Mouse (Mus musculus): ENCODE data around the gene Ildr1.

Gene Ildr1

DNA sequence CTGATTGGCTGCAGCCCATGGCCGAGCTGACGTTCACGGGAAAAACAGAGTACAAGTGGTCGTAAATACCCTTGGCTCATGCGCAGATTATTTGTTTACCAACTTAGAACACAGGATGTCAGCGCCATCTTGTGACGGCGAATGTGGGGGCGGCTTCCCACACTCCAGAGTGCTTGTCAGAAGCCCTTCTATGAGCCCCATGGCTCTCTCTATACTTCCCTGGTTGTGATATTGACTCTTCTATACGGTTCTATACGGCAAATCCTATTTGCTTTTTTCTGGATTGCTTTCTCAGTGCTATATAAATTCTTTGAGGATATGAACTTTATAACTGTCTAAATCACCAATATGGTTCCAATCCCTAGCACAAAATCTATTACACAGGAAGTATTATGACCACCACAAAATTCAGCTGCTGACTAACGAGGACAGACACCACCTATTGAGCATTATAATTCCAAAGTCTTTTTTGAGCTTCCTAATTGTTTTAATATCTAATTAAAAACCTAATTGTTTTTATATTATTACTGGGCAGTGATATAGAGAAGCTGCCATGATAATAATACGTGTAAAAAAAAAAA lies 76.5 kb downstream of the Ildr1 start:
- ATAC-seq (ENCODE audit: insufficient number of reproducible peaks, low FRiP score, low TSS enrichment), result no peak

GRCm38 (mm10) chr16:36770830-36771229 lies 77.1 kb downstream of the Ildr1 start:
- no peak for ATAC-seq (ENCODE audit: insufficient number of reproducible peaks, low FRiP score, low TSS enrichment)

GRCm38 (mm10) chr16:36771244-36771643 lies 77.5 kb downstream of the Ildr1 start:
- no peak for ATAC-seq (ENCODE audit: insufficient number of reproducible peaks, low FRiP score, low TSS enrichment)

- no peak for ATAC-seq (ENCODE audit: insufficient number of reproducible peaks, low FRiP score, low TSS enrichment)
Observed at GRCm38 (mm10) chr16:36771703-36772102, 77.9 kb downstream of the Ildr1 start.

DNA sequence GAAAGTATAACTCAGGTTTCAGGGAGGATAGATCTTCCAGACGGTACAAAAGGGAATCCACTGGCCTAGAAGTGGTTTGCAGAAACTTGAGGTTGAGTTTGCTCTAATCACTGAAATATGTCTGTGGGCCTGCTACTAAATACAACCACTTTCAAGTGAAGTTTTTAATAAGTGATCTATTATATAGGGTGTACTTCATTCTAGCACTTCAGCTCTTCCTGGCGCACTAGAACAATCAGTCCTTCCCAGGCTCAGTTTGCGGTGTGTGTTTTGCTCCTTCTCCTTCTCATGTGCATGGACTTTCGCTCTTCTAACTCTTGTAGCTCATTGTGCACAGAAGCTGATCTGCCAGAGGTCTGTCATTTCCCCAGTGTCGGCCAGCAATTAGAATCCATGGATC lies 79.2 kb downstream of the Ildr1 start:
- no peak for ATAC-seq (ENCODE audit: insufficient number of reproducible peaks, low FRiP score, low TSS enrichment)

DNA sequence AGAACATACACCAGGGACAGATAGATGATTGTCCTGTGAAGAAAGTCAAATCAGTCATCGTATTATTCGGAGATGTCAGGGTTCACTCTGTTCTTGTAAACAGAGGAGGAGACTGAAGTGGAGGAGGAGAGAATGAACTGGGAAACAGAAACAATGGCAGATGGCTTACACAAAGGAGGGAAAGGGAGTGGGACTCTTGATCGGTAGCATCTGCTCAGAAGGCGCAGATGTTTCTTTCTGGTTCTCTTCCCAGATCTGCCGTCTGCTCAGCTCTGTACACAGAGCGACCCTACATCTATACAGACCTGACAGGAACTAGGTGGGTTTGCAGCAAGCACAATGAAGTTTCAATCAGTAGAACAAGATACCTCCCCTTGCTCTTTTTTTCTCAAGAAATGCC lies 81.9 kb downstream of the Ildr1 start:
- ATAC-seq (ENCODE audit: insufficient number of reproducible peaks, low FRiP score, low TSS enrichment), result no peak
